Mouse (Mus musculus) erythroblast, embryonic 14.5 days (primary cell): ENCODE data around the gene Ecsit.

Experiments used
- GATA1 ChIP-seq: IDR thresholded peaks from 2 replicates; pipeline ENCODE4 v1.6.1; 2012; ENCODE audit warnings: low read length, inconsistent platforms, mixed read lengths
- TAL1 ChIP-seq: IDR thresholded peaks from 3 replicates; pipeline ENCODE4 v1.6.1; 2012; ENCODE audit warnings: low read length, inconsistent platforms, mixed read lengths

DNA sequence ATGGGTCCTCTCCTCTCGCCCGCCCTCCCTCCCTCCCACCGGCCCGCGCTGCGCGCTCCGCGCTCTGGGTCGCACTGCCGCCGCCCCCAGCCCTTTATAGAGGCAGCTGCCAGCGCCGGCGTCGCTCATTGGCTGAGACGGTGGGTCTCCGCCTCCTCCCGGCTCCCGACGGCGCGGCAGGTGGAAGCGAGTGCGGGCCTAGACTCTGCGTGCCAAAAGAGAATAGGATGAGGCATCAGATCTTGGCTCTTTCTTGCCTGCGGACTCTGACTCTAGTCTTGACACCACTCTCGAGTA, 33.3 kb downstream of the Ecsit start, which contains the start of gene Elavl3:
- TF ChIP-seq GATA1 (no peak), TAL1 (no peak)
